Mouse (Mus musculus): ENCODE data around the gene Ripply3.

Ripply3 gene

GRCm38 (mm10) chr16:94356776-94357494 is 28.7 kb downstream of the Ripply3 start:
- in situ Hi-C loops (cut with MboI, MseI), result loop anchor here (5.0 kb wide), 1 partner anchor 40 kb away; no protein-coding TSS in a partner anchor

- in situ Hi-C loops (cut with MboI, MseI), result loop anchor here (5.0 kb wide), 1 partner anchor 41 kb away; no protein-coding TSS in a partner anchor
These were observed 29.9 kb downstream of the Ripply3 start for GRCm38 (mm10) chr16:94358091-94358490.

GRCm38 (mm10) chr16:94360578-94361350 is 32.5 kb downstream of the Ripply3 start:
- in situ Hi-C loops (cut with MboI, MseI), result loop anchor here (5.0 kb wide), 1 partner anchor 52 kb away; no protein-coding TSS in a partner anchor

- in situ Hi-C loops (cut with MboI, MseI), result loop anchor here (5.0 kb wide), 1 partner anchor 50 kb away; no protein-coding TSS in a partner anchor
These were observed 34.1 kb downstream of the Ripply3 start for GRCm38 (mm10) chr16:94362174-94362873.

- in situ Hi-C loops (cut with MboI, MseI), result loop anchor here (5.0 kb wide), 1 partner anchor 48 kb away; no protein-coding TSS in a partner anchor
These were observed 35.6 kb downstream of the Ripply3 start for GRCm38 (mm10) chr16:94363814-94364213.

- in situ Hi-C loops (cut with MboI, MseI), result no loop called here
These were observed 37.2 kb downstream of the Ripply3 start for GRCm38 (mm10) chr16:94365435-94365834.

GRCm38 (mm10) chr16:94369596-94370172 is 41.5 kb downstream of the Ripply3 start:
- in situ Hi-C loops (cut with MboI, MseI), result no loop called here

GRCm38 (mm10) chr16:94370173-94370914 is 42.1 kb downstream of the Ripply3 start, which contains the start of gene Ttc3:
Gene Ttc3, plus strand, starts transcription at chr16:94370618.
- in situ Hi-C loops (cut with MboI, MseI), result no loop called here

- in situ Hi-C loops (cut with MboI, MseI), result no loop called here
These were observed 42.7 kb downstream of the Ripply3 start for GRCm38 (mm10) chr16:94370915-94371300.

GRCm38 (mm10) chr16:94371301-94371931 is 43.2 kb downstream of the Ripply3 start, which contains the start of gene Pigp:
Gene Pigp, minus strand, starts transcription at chr16:94371842.
- in situ Hi-C loops (cut with MboI, MseI), result no loop called here

- in situ Hi-C loops (cut with MboI, MseI), result no loop called here
These were observed 51.2 kb downstream of the Ripply3 start for GRCm38 (mm10) chr16:94379386-94379785.

- in situ Hi-C loops (cut with MboI, MseI), result no loop called here
These were observed 55.1 kb downstream of the Ripply3 start for GRCm38 (mm10) chr16:94383277-94383676.
